Mouse (Mus musculus): ENCODE measurements around the gene Spz1. TPM values are rescaled to one million over a fixed set of nuclear protein-coding genes. Genes with fewer than 3 reads are reported as not detected.

Spz1 gene
- total RNA-seq (2012; rRNA removed), result 0.76 and 1.8 TPM in 2 replicates

DNA sequence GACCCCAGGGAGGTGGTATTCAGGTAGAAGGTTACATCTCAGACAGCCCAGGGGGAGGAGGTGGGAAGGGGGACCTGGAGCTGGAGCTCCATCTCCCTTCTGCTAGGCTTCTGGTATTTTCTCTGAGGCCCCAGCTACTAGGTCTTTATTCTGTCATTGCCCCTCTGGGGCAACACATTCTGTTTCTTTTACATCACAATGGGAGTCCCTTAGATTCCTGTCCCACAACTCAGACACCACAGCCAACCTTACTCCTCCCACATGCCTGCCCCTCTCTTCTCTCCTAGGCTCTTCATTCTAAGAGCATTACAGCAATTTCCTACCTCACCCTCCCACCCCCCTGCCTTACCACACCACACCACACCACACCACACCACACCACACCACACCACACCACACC lies at the start of gene Spz1:
Gene Spz1, minus strand, starts transcription at position 101 of the 400 bp plus-strand sequence.
- in situ Hi-C loops (cut with MboI; ENCODE audit: low sequenced_read_pairs in 2 of 2, unreplicated experiment in 2 of 2), result loop anchor here (10.0 to 25.0 kb wide), 2 partner anchors 161 to 169 kb away; no protein-coding TSS in a partner anchor
- TF ChIP-seq CHD2 (IDR thresholded peaks at IDR 0.05; ENCODE audit: low read depth, low read length), result no peak
- TF ChIP-seq ZC3H11A (IDR thresholded peaks at IDR 0.05; ENCODE audit: borderline replicate concordance, low read depth, low read length), result no peak
- no peak for TF ChIP-seq ZNF384 (IDR thresholded peaks at IDR 0.05; ENCODE audit: low read depth, low read length)
- no peak for TF ChIP-seq HCFC1 (IDR thresholded peaks at IDR 0.05; ENCODE audit: borderline replicate concordance, insufficient read depth, low read length)
- no peak for TF ChIP-seq MAFK (IDR thresholded peaks at IDR 0.05; ENCODE audit: insufficient read depth, low read depth, low read length)
- no peak for DNase-seq (ENCODE audit: low read depth, low spot score)
- H3K9ac ChIP-seq (ENCODE audit: insufficient read depth, low read depth, low read length, poor library complexity, severe bottlenecking), result no peak within 1 kb of the TSS
- H3K9me3 ChIP-seq (ENCODE audit: control insufficient read depth, insufficient read depth, low read depth, low read length), result no peaks in the 10 kb centered on the region
- no peaks in the 10 kb centered on the region for H3K36me3 ChIP-seq (ENCODE audit: control insufficient read depth, insufficient read depth, low read length, poor library complexity, severe bottlenecking)
- H3K27ac ChIP-seq (ENCODE audit: insufficient read depth, low read depth, low read length, poor library complexity, severe bottlenecking), result no peak within 1 kb of the TSS
- H3K4me1 ChIP-seq (ENCODE audit: control insufficient read depth in 2 of 2, insufficient read depth in 2 of 2, low read length in 2 of 2, poor library complexity in 1 of 2), result peaks cover 0 to 5% of the 10 kb centered on the region in 2 experiments; a peak in 1 of 4 replicates
- H3K4me3 ChIP-seq (ENCODE audit: insufficient read depth in 1 of 2, low read depth in 1 of 2, low read length in 2 of 2, poor library complexity in 1 of 2, severe bottlenecking in 1 of 2), result no peak within 1 kb of the TSS

DNA sequence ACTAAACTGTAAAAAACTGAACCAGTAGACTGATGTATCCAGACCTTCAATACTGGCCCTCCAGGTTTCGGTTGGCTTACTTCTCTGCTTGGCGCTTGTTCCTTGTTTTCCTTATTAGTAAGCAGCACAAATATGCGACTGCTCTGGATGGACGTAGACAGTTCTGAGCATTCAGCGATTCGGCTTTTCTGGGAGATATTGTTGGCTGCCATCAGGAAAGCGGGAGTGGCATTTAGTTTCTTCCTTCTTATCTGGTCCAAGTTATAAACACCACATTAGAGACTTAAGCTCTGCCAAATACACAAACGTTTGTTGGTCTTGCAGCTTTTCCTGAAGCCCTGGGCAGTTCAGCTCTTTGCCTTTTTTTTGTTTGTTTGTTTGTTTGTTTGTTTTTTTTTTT lies 40.5 kb upstream of the Spz1 start:
- no peak overlapping the region for H3K27ac ChIP-seq (ENCODE audit: insufficient read depth, low read depth, low read length, poor library complexity, severe bottlenecking)
- H3K9me3 ChIP-seq (ENCODE audit: control insufficient read depth, insufficient read depth, low read depth, low read length), result no peaks in the 10 kb centered on the region
- H3K9ac ChIP-seq (ENCODE audit: insufficient read depth, low read depth, low read length, poor library complexity, severe bottlenecking), result no peak overlapping the region
- TF ChIP-seq MAFK (IDR thresholded peaks at IDR 0.05; ENCODE audit: insufficient read depth, low read depth, low read length) (no peak), ZC3H11A (IDR thresholded peaks at IDR 0.05; ENCODE audit: borderline replicate concordance, low read depth, low read length) (no peak), ZNF384 (IDR thresholded peaks at IDR 0.05; ENCODE audit: low read depth, low read length) (no peak), CHD2 (IDR thresholded peaks at IDR 0.05; ENCODE audit: low read depth, low read length) (no peak), HCFC1 (IDR thresholded peaks at IDR 0.05; ENCODE audit: borderline replicate concordance, insufficient read depth, low read length) (no peak)
- DNase-seq (ENCODE audit: low read depth, low spot score), result no peak
- H3K4me3 ChIP-seq (ENCODE audit: insufficient read depth in 1 of 2, low read depth in 1 of 2, low read length in 2 of 2, poor library complexity in 1 of 2, severe bottlenecking in 1 of 2), result no peak overlapping the region
- H3K4me1 ChIP-seq (ENCODE audit: control insufficient read depth in 2 of 2, insufficient read depth in 2 of 2, low read length in 2 of 2, poor library complexity in 1 of 2), result no peaks in the 10 kb centered on the region
- in situ Hi-C loops (cut with MboI; ENCODE audit: low sequenced_read_pairs in 2 of 2, unreplicated experiment in 2 of 2), result no loop called here
- no peaks in the 10 kb centered on the region for H3K36me3 ChIP-seq (ENCODE audit: control insufficient read depth, insufficient read depth, low read length, poor library complexity, severe bottlenecking)

DNA sequence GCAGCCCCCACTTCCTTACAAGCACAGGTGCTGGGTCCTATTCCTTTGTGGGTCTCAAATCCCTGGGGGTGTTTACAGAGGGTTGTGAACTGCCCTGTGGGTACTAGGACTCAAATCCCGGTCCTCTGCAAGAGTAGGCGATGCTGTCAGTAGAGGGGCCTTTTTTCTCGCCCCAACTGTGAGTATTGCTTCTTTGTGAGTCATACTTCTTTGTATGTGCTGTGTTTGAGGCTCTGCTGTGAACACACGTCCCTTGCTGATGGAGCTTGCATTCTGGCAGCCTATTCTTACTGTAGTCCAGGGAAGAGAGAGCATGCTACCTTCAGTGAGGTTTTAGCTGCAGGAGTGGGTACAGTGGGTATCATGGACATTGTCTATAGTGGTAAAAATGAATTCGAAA lies 39.2 kb upstream of the Spz1 start:
- H3K4me1 ChIP-seq (ENCODE audit: control insufficient read depth in 2 of 2, insufficient read depth in 2 of 2, low read length in 2 of 2, poor library complexity in 1 of 2), result no peaks in the 10 kb centered on the region
- TF ChIP-seq ZC3H11A (IDR thresholded peaks at IDR 0.05; ENCODE audit: borderline replicate concordance, low read depth, low read length), result no peak
- no peak for TF ChIP-seq HCFC1 (IDR thresholded peaks at IDR 0.05; ENCODE audit: borderline replicate concordance, insufficient read depth, low read length)
- no peak for TF ChIP-seq ZNF384 (IDR thresholded peaks at IDR 0.05; ENCODE audit: low read depth, low read length)
- no peak for TF ChIP-seq MAFK (IDR thresholded peaks at IDR 0.05; ENCODE audit: insufficient read depth, low read depth, low read length)
- TF ChIP-seq CHD2 (IDR thresholded peaks at IDR 0.05; ENCODE audit: low read depth, low read length), result no peak
- no peak for DNase-seq (ENCODE audit: low read depth, low spot score)

DNA sequence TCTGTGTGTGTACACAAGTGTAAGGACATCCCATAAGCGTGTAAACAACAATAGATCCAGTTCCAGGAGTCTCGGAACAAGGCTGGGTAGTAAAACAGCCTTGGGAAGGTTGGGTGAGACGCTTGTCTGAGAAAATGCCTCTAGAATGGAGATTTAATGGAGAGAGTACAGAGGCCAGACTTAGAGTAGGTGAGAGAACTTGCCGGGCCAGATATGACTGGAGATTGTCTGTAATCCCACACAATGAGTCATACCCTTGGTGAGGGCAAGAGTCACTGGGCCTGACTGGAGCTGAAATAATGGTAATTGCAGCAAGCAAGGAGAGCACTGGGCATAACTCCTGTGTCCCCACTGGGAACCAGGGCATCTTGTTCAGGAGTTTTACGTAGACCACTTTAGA lies 37.1 kb upstream of the Spz1 start:
- no peaks in the 10 kb centered on the region for H3K36me3 ChIP-seq (ENCODE audit: control insufficient read depth, insufficient read depth, low read length, poor library complexity, severe bottlenecking)
- H3K9me3 ChIP-seq (ENCODE audit: control insufficient read depth, insufficient read depth, low read depth, low read length), result no peaks in the 10 kb centered on the region
- H3K4me1 ChIP-seq (ENCODE audit: control insufficient read depth in 2 of 2, insufficient read depth in 2 of 2, low read length in 2 of 2, poor library complexity in 1 of 2), result peaks cover 0 to 4% of the 10 kb centered on the region in 2 experiments; a peak in 1 of 4 replicates
- H3K9ac ChIP-seq (ENCODE audit: insufficient read depth, low read depth, low read length, poor library complexity, severe bottlenecking), result no peak overlapping the region
- no peak for DNase-seq (ENCODE audit: low read depth, low spot score)
- no peak for TF ChIP-seq CHD2 (IDR thresholded peaks at IDR 0.05; ENCODE audit: low read depth, low read length)
- TF ChIP-seq MAFK (IDR thresholded peaks at IDR 0.05; ENCODE audit: insufficient read depth, low read depth, low read length), result no peak
- TF ChIP-seq HCFC1 (IDR thresholded peaks at IDR 0.05; ENCODE audit: borderline replicate concordance, insufficient read depth, low read length), result no peak
- no peak for TF ChIP-seq ZC3H11A (IDR thresholded peaks at IDR 0.05; ENCODE audit: borderline replicate concordance, low read depth, low read length)
- TF ChIP-seq ZNF384 (IDR thresholded peaks at IDR 0.05; ENCODE audit: low read depth, low read length), result no peak
- no peak overlapping the region for H3K27ac ChIP-seq (ENCODE audit: insufficient read depth, low read depth, low read length, poor library complexity, severe bottlenecking)
- in situ Hi-C loops (cut with MboI; ENCODE audit: low sequenced_read_pairs in 2 of 2, unreplicated experiment in 2 of 2), result no loop called here
- no peak overlapping the region for H3K4me3 ChIP-seq (ENCODE audit: insufficient read depth in 1 of 2, low read depth in 1 of 2, low read length in 2 of 2, poor library complexity in 1 of 2, severe bottlenecking in 1 of 2)

More for the DNA sequence above, 39.2 kb upstream of the Spz1 start:
- no peak overlapping the region for H3K27ac ChIP-seq (ENCODE audit: insufficient read depth, low read depth, low read length, poor library complexity, severe bottlenecking)
- H3K36me3 ChIP-seq (ENCODE audit: control insufficient read depth, insufficient read depth, low read length, poor library complexity, severe bottlenecking), result no peaks in the 10 kb centered on the region
- no peak overlapping the region for H3K9ac ChIP-seq (ENCODE audit: insufficient read depth, low read depth, low read length, poor library complexity, severe bottlenecking)
- H3K4me3 ChIP-seq (ENCODE audit: insufficient read depth in 1 of 2, low read depth in 1 of 2, low read length in 2 of 2, poor library complexity in 1 of 2, severe bottlenecking in 1 of 2), result no peak overlapping the region
- in situ Hi-C loops (cut with MboI; ENCODE audit: low sequenced_read_pairs in 2 of 2, unreplicated experiment in 2 of 2), result no loop called here
- no peaks in the 10 kb centered on the region for H3K9me3 ChIP-seq (ENCODE audit: control insufficient read depth, insufficient read depth, low read depth, low read length)

Measured in ES-E14 (cell line).